Mouse (Mus musculus): ENCODE measurements at regions not wholly inside any gene's neighbourhood (a gene's known extent, or its start where the extent isn't known, plus 50 kb on each side); places are given as distances from the start of the nearest gene placed in this dataset.

DNA sequence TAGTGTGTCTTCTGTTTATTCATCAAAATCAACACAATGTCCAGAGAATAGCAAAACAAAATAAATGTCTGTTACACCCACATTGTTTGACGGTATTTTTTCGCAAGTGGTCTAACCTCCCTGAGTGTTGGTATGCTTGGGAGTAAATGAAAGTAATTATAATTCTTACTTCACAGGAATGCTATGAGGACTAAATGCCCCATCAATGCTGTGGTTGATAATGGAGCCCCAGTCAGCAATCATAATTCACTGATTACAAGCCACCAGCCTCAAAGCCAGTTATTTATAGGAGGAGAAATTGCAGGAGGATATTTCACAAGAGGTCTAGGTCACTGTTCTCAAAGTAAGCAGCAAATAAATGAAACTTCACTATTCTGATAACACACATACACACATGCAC lies 129.6 kb upstream of the Hand2 start:
- no peak for DNase-seq (ENCODE audit: low spot score)

DNA sequence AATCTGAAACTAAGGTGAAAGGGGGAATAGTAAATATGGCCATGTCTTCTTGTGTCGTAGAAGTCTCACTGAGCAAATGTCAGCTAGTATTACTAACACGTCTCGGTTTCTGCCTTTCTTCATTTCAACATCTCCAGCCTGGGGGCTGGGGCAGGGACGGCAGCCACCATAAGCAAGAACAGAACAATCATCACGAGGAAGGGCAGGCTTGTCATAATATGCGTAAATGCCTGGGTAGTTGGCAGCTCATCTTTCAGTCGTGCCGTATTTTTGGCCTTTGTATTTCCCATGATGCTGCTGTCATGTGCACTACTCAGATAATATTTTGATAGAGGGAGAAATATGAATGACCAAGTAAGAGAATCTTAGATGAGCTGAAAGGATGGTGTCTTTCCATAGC lies 120.5 kb upstream of the Hand2 start:
- DNase-seq (ENCODE audit: low spot score): no peak

DNA sequence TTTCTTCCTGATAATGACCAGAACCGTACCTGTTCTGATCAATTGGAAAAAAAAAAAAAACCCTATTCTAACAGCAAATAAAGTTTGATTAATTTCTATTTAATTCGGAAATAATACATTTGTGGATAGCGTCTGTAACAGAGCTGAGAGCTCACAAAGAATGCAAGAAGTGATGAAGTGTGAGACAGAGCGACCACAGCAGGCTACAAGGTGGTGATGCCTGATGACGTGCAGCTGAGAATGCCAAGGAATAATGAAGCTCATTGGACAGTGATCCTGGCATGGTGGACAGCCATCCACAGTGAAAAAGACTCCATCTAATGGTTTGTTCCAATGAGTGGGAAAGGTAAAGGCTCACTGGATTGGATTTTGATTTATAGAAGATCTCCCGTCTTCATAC lies 111.2 kb upstream of the Hand2 start:
- DNase-seq (ENCODE audit: low spot score): no peak

DNA sequence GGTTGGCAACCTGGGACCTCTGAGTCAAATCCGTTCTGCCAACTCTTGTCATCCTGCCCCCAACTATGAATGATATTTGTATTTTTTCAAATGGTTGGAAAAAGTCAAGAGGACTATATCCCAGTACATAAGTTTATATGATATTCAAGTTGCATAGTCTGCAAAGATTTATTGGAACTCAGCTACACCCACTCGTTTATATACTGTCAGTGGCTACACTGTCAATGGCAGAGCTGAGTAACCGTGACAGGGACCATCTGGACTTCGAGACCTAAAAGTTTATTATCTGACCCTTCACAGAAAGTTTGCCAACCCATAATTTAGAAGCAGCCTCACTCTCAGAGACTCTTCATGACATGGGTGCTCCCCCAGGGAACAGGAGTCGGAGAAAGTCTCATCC lies 107.7 kb upstream of the Hand2 start:
- no peak for DNase-seq (ENCODE audit: low spot score)

DNA sequence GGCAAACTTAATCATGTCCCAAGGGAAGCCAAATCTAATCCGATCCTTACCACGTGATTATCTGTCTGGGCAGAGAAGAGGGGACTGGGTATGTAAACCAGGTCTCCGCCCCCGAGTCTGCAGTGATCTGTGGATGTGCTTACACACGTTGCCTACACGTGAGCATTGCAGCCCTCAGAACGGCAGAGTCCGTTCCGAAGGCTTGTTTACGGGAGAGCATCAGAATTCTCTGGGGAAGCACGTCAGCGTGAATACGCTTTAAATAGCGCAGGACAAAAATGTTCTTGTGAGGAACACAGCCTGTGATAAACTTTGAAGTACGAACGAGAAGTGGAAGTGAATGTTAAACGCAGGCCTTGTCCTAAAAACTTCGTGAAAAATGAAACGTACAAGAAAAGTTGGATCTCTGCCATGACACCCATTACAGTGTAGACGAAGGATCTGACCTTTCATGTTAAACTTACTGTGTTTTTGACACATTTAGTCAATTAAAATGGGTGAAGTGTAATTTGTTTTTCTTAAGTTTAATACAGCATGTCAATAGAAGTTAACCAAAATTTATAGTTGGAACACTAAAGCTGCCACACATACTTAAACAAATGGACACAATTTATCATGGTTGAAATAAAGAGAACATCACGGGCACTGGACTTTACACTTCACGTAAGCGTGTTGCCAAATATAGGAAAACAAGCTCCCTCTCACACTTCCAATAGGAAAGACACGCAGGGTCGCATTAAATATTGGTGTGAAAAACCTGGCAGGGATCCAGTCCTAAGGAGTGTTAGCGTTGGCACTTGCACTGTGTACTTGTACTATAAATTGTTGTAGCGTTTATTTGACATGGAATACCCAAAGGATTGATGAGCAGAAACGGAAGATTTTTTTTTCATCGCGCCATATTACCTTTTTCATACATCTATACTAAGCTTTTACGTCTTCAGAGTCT lies 106.5 kb upstream of the Hand2 start:
- DNase-seq (ENCODE audit: low spot score): peak; percentile 3

DNA sequence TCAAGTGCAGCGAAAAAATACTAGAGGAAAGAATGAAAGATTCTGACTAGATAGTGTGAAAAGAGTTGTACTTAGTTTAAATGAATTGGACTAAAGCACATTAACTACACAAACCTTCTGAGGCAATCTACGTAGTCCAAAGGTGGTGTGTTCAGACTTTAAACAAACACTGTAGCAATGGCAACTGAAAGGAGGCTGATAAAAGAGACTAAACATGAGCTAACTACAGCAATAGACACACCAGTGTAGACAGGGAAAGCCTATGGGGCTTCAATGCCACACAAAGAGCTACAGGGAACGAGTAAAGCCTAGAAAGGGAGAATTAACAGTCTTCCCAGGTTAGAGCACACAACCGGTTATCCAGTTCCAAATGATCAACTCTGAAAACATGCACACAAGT lies 90.2 kb upstream of the Hand2 start:
- DNase-seq (ENCODE audit: low spot score): no peak

DNA sequence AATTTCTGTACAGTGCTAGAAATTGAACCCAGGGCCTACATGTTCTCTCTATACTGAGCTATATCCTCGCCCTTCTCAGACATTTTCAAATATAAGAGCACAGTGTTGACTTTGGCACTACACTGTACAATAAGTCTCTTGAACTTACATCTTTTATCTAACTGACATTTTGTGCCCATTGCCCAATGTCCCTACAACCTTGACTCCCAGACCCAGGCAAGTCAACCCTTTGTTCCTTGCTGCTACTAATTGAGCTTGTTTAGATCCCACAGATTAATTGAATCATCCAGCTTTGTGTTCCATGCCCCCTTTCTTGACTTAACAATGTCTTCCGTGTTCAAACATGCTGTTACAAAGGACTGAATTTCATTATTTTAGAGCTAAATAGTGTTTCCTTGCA lies 78.5 kb upstream of the Hand2 start:
- DNase-seq (ENCODE audit: low spot score): no peak

DNA sequence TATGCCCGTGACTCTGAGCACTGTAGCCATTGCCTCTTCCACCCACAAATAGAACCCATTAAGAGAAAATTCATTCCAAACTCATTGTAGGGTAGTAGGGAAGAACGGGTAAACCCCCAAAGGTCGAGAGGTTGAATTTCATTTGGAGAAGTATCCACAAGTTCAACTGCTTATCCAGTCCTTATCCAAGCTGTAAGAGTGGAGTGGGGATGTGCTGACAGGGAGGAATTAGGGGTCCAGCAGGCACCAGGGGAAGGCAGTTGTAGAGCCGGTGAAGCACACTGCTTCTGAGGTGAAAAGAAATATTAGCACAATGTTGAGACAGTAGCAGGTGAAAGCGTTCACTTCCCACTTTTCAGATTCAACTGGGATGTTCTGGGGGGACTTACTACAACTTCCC lies 71.7 kb upstream of the Hand2 start:
- no peak for DNase-seq (ENCODE audit: low spot score)
